Mouse (Mus musculus) spleen, postnatal 36 days (tissue): ENCODE results near the gene Olfr1167.
"Not testable (repeated sequence)": the region's sequence is repeated elsewhere in the genome, so short reads cannot be mapped to it uniquely, and the experiment has no call there.

Experiments used
- DNase-seq, 2 experiments: peaks; one replicate each; pipeline ENCODE4 v3.0.0; 2022; ENCODE audit warnings: low spot score in 2 of 2, mixed read lengths in 1 of 2

Olfr1167 gene

GRCm38 (mm10) chr2:88155093-88155492 is at the start of gene Olfr1167:
Gene Olfr1167 (minus strand): TSS chr2:88155193.
- DNase-seq = not testable (repeated sequence)

DNA sequence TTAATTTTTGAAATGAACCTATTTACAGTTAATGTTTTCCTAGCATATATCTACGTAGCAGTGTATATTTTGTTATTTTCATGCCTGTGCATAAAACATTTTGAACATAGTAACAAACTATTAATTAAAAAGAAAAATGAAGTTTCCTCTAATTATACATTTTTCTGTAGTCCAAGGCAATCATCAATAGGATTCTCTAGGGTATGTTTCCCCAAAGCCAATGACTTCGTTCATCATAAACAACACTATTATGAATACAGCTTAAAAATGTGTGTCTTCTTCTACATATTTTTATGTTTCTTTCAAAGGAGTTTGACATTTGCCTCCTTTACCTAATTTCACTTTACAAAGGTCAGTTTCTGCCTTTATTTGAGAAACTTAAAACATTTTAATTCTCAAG is 26.6 kb upstream of the Olfr1167 start, which contains the start of gene Olfr1168:
TSS of gene Olfr1168 (plus strand) at position 301 of the 400 bp plus-strand sequence.
- DNase-seq = no peak

DNA sequence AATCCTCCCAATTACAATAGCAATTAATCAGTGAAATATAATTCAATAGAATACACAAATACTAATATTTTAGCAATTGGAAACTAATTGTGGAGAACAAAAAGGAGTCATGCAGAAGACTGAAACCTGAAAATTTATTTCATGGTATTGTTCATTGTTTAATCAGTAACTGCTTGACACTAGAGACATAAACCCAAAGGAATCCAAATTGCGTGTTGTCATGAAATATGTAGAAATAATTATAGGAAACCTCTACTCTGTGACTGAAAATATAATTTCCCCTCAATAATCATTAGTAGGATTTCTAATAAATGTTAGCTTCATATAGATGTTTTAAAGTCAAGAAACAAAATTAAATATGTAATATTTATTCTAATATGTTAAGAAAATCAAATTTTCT is 26.8 kb downstream of the Olfr1167 start, which contains the start of gene Olfr1166:
TSS of gene Olfr1166 (minus strand) at position 101 of the 400 bp plus-strand sequence.
- DNase-seq = no peak
